Mouse (Mus musculus) intestine, embryonic 14.5 days (tissue): ENCODE results near the gene Zfand3. TPM values are rescaled to one million over a fixed set of nuclear protein-coding genes. Genes with fewer than 3 reads are reported as not detected.

Source experiments
- ATAC-seq: fragments of 200-750 bp; cut with Nextera tagmentation; replicated peaks from 2 replicates; pipeline ENCODE4 v1.8.0; 2017; ENCODE audit warnings: low read depth, moderate number of reproducible peaks, moderate TSS enrichment, moderate library complexity; ENCODE audit not compliant: low FRiP score, low TSS enrichment
- DNase-seq: peaks from one replicate; pipeline ENCODE4 v3.0.0-alpha.2; 2018; ENCODE audit warnings: low spot score
- H3K27ac ChIP-seq: fragments of 300-500 bp; sonication (generic); 2 replicates; pipeline ENCODE4 v1.5.1; 2014; ENCODE audit warnings: low read depth, mild to moderate bottlenecking, control low read depth
- H3K27me3 ChIP-seq: fragments of 300-500 bp; sonication (generic); replicated peaks from 2 replicates; pipeline ENCODE4 v1.6.1; 2014; ENCODE audit warnings: low read length, control low read depth; ENCODE audit not compliant: control insufficient read depth, insufficient read depth
- H3K36me3 ChIP-seq: fragments of 300-500 bp; sonication (generic); 2 replicates; pipeline ENCODE4 v1.6.1; 2014; ENCODE audit warnings: low read length, control low read depth; ENCODE audit not compliant: control insufficient read depth, insufficient read depth
- H3K4me1 ChIP-seq: fragments of 300-500 bp; sonication (generic); replicated peaks from 2 replicates; pipeline ENCODE4 v1.6.1; 2014; ENCODE audit warnings: low read length, control low read depth, mixed read lengths; ENCODE audit not compliant: control insufficient read depth, insufficient read depth
- H3K4me2 ChIP-seq: fragments of 300-500 bp; sonication (generic); 2 replicates; pipeline ENCODE4 v1.6.1; 2014; ENCODE audit warnings: low read length
- H3K4me3 ChIP-seq: fragments of 300-500 bp; sonication (generic); 2 replicates; pipeline ENCODE4 v1.5.1; 2014; ENCODE audit warnings: low read depth, low read length, control low read depth, mixed read lengths
- H3K9ac ChIP-seq: fragments of 300-500 bp; sonication (generic); 2 replicates; pipeline ENCODE4 v1.6.1; 2014; ENCODE audit warnings: mild to moderate bottlenecking, low read length
- H3K9me3 ChIP-seq: fragments of 300-500 bp; sonication (generic); 2 replicates; pipeline ENCODE4 v1.6.1; 2016; ENCODE audit warnings: low read length, control low read depth; ENCODE audit not compliant: control insufficient read depth
- WGBS: fragments of 180-500 bp; shearing (Covaris S2); extraction: QIAGEN DNeasy Blood & Tissue Kit; methylation state at CpG from one replicate; pipeline ENCODE4 v1.1.7; 2014; 5-methylcytosine and 5-hydroxymethylcytosine counted together
- polyA plus RNA-seq: library from polyadenylated mRNA; unstranded; fragments of >200 nt; fragmentation: Nextera tagmentation; extraction: Ambion mirVana; gene quantifications from 2 replicates; pipeline ENCODE4 v1.2.1, GENCODE M21; 2014

Gene Zfand3
- polyA plus RNA-seq, 1 experiment from 2014 or later, result 40.9 TPM

- Histone ChIP-seq H3K9ac (no peak overlapping the region), H3K4me2 (no peak overlapping the region), H3K36me3 (no peaks in the 10 kb centered on the region), H3K9me3 (no peaks in the 10 kb centered on the region), H3K27me3 (no peaks in the 10 kb centered on the region), H3K4me1 (peaks cover 18% of the 10 kb centered on the region), H3K4me3 (no peak overlapping the region), H3K27ac (no peak overlapping the region)
- ATAC-seq (no peak), DNase-seq (no peak)
- WGBS, result 56% methylated on average over 7 of the region's 7 CpGs
These were observed 239.0 kb downstream of the Zfand3 start for GRCm38 (mm10) chr17:30243540-30243939.

GRCm38 (mm10) chr17:30244651-30245307 is 240.2 kb downstream of the Zfand3 start:
- WGBS, result 47% methylated on average over 14 of the region's 14 CpGs
- peak; percentile 40; the same call in 1 of the 2 replicates for ATAC-seq

GRCm38 (mm10) chr17:30245308-30245706 is 240.8 kb downstream of the Zfand3 start:
- 0 out of 2 replicates have a peak overlapping the region, but pooled peaks have one; percentile 11 for H3K27ac ChIP-seq
- no peaks in the 10 kb centered on the region for H3K27me3 ChIP-seq
- H3K4me1 ChIP-seq, result peaks cover 15% of the 10 kb centered on the region
- DNase-seq (no peak), ATAC-seq (no peak)
- H3K4me3 ChIP-seq, result no peak overlapping the region
- H3K9ac ChIP-seq, result no peak overlapping the region
- no peak overlapping the region for H3K4me2 ChIP-seq
- no peaks in the 10 kb centered on the region for H3K9me3 ChIP-seq
- no peaks in the 10 kb centered on the region for H3K36me3 ChIP-seq
- 61% methylated on average over 10 of the region's 10 CpGs for WGBS

More at GRCm38 (mm10) chr17:30244651-30245307, 240.2 kb downstream of the Zfand3 start:
- no peak overlapping the region for H3K4me2 ChIP-seq
- H3K27ac ChIP-seq, result 0 out of 2 replicates have a peak overlapping the region, but pooled peaks have one; percentile 11
- H3K9ac ChIP-seq, result no peak overlapping the region
- no peaks in the 10 kb centered on the region for H3K9me3 ChIP-seq
- no peaks in the 10 kb centered on the region for H3K36me3 ChIP-seq
- peaks cover 16% of the 10 kb centered on the region for H3K4me1 ChIP-seq
- DNase-seq, result no peak
- H3K4me3 ChIP-seq, result no peak overlapping the region
- H3K27me3 ChIP-seq, result no peaks in the 10 kb centered on the region

- H3K9ac ChIP-seq, result no peak overlapping the region
- H3K4me3 ChIP-seq, result no peak overlapping the region
- H3K4me1 ChIP-seq, result no peaks in the 10 kb centered on the region
- H3K4me2 ChIP-seq, result no peak overlapping the region
- no peaks in the 10 kb centered on the region for H3K27me3 ChIP-seq
- no peaks in the 10 kb centered on the region for H3K36me3 ChIP-seq
- no peak for DNase-seq
- no peak overlapping the region for H3K27ac ChIP-seq
- no peaks in the 10 kb centered on the region for H3K9me3 ChIP-seq
- 86% methylated on average over 5 of the region's 5 CpGs for WGBS
- ATAC-seq, result no peak
These were observed 248.5 kb downstream of the Zfand3 start for GRCm38 (mm10) chr17:30253028-30253427.

- no peak overlapping the region for H3K9ac ChIP-seq
- H3K4me2 ChIP-seq, result no peak overlapping the region
- 50% methylated on average over 7 of the region's 7 CpGs for WGBS
- no peaks in the 10 kb centered on the region for H3K9me3 ChIP-seq
- no peak for ATAC-seq
- no peak for DNase-seq
- no peaks in the 10 kb centered on the region for H3K4me1 ChIP-seq
- H3K27ac ChIP-seq, result no peak overlapping the region
- no peak overlapping the region for H3K4me3 ChIP-seq
- no peaks in the 10 kb centered on the region for H3K27me3 ChIP-seq
- no peaks in the 10 kb centered on the region for H3K36me3 ChIP-seq
These were observed 249.4 kb downstream of the Zfand3 start for GRCm38 (mm10) chr17:30253924-30254323.

GRCm38 (mm10) chr17:30255928-30256560 is 251.5 kb downstream of the Zfand3 start:
- Histone ChIP-seq H3K27me3 (no peaks in the 10 kb centered on the region), H3K9ac (no peak overlapping the region), H3K4me1 (peaks cover 7% of the 10 kb centered on the region; the same call in 1 of the 2 replicates), H3K27ac (no peak overlapping the region), H3K4me2 (no peak overlapping the region), H3K36me3 (no peaks in the 10 kb centered on the region), H3K9me3 (no peaks in the 10 kb centered on the region), H3K4me3 (no peak overlapping the region)
- 73% methylated on average over 8 of the region's 8 CpGs for WGBS
- no peak for ATAC-seq
- DNase-seq, result no peak

- 65% methylated on average over 4 of the region's 4 CpGs for WGBS
- Histone ChIP-seq H3K9me3 (no peaks in the 10 kb centered on the region), H3K9ac (no peak overlapping the region), H3K4me1 (peaks cover 26% of the 10 kb centered on the region), H3K36me3 (no peaks in the 10 kb centered on the region), H3K27ac (no peak overlapping the region), H3K4me2 (no peak overlapping the region), H3K4me3 (no peak overlapping the region), H3K27me3 (no peaks in the 10 kb centered on the region)
- ATAC-seq (no peak), DNase-seq (no peak)
These were observed 253.9 kb downstream of the Zfand3 start for GRCm38 (mm10) chr17:30258480-30258879.

GRCm38 (mm10) chr17:30259938-30260337 is 255.4 kb downstream of the Zfand3 start:
- Histone ChIP-seq H3K4me2 (no peak overlapping the region), H3K27me3 (no peaks in the 10 kb centered on the region), H3K9me3 (no peaks in the 10 kb centered on the region), H3K27ac (no peak overlapping the region), H3K36me3 (no peaks in the 10 kb centered on the region), H3K9ac (no peak overlapping the region), H3K4me1 (peaks cover 26% of the 10 kb centered on the region), H3K4me3 (no peak overlapping the region)
- ATAC-seq, result no peak
- DNase-seq, result no peak
- 64% methylated on average over 6 of the region's 6 CpGs for WGBS
